Mouse (Mus musculus) liver, adult 2 months (tissue): ENCODE measurements around the gene Dgkd. TPM values are rescaled to one million over a fixed set of nuclear protein-coding genes. Genes with fewer than 3 reads are reported as not detected.

ENCODE experiments used
- DNase-seq: peaks from one replicate; pipeline ENCODE4 v3.0.0-alpha.2; 2011; ENCODE audit warnings: low read depth, low spot score; ENCODE audit errors: extremely low read depth
- H3K27ac ChIP-seq: fragments of 200-500 bp; replicated peaks from 2 replicates; pipeline ENCODE4 v1.5.1; 2012; ENCODE audit warnings: low read depth, mild to moderate bottlenecking, control low read depth, inconsistent platforms, low read length; ENCODE audit not compliant: insufficient read depth
- H3K27me3 ChIP-seq: fragments of 200-500 bp; 2 replicates; pipeline ENCODE4 v1.6.1; 2012; ENCODE audit warnings: mild to moderate bottlenecking, moderate library complexity, low read length, inconsistent platforms; ENCODE audit not compliant: control insufficient read depth, insufficient read depth
- H3K36me3 ChIP-seq: fragments of 200-500 bp; 2 replicates; pipeline ENCODE4 v1.6.1; 2012; ENCODE audit warnings: low read length, inconsistent platforms; ENCODE audit not compliant: control insufficient read depth, insufficient read depth
- H3K4me1 ChIP-seq: fragments of 200-500 bp; 2 replicates; pipeline ENCODE4 v1.6.1; 2011; ENCODE audit warnings: low read length; ENCODE audit not compliant: control insufficient read depth, insufficient read depth
- H3K4me3 ChIP-seq: fragments of 200-500 bp; 2 replicates; pipeline ENCODE4 v1.5.1; 2011; ENCODE audit warnings: low read depth, mild to moderate bottlenecking, control low read depth, low read length, moderate library complexity; ENCODE audit not compliant: insufficient read depth
- H3K79me2 ChIP-seq: fragments of 200-500 bp; 2 replicates; pipeline ENCODE4 v1.6.1; 2012; ENCODE audit warnings: inconsistent platforms, mild to moderate bottlenecking, low read length, moderate library complexity; ENCODE audit not compliant: control insufficient read depth, insufficient read depth
- H3K9ac ChIP-seq: fragments of 200-500 bp; 2 replicates; pipeline ENCODE4 v1.6.1; 2012; ENCODE audit warnings: low read depth, mild to moderate bottlenecking, control low read depth, inconsistent platforms, low read length
- CTCF ChIP-seq: fragments of 200-500 bp; IDR thresholded peaks from 2 replicates; pipeline ENCODE4 v1.5.1; 2011; ENCODE audit warnings: low read depth, low read length, control low read depth
- POLR2A ChIP-seq: fragments of 200-500 bp; IDR thresholded peaks from 2 replicates; pipeline ENCODE4 v1.6.1; 2011; ENCODE audit warnings: low read length, control low read depth; ENCODE audit not compliant: insufficient read depth; ENCODE audit errors: extremely low read depth
- whole genome bisulfite sequencing: fragments of 180-500 bp; shearing (Covaris S2); methylation state at CpG from one replicate; pipeline ENCODE4 v1.1.7; 2018; 5-methylcytosine and 5-hydroxymethylcytosine counted together
- polyA plus RNA-seq: library from polyadenylated mRNA; depleted of rRNA; stranded (reverse); fragments of >200 nt; gene quantifications from 2 replicates; pipeline ENCODE4 v1.2.3, GENCODE M21; 2012
- total RNA-seq: library from RNA; depleted of rRNA; stranded (reverse); fragments of >200 nt; gene quantifications from 2 replicates; pipeline ENCODE4 v1.2.3, GENCODE M21; 2014

Gene Dgkd
- total and polyA plus RNA-seq, 2 experiments: 9.6 to 12.4 TPM

GRCm38 (mm10) chr1:87941765-87942164 lies 88.7 kb downstream of the Dgkd start:
- Histone ChIP-seq H3K9ac (no peak overlapping the region), H3K27me3 (no peaks in the 10 kb centered on the region), H3K4me1 (no peaks in the 10 kb centered on the region), H3K27ac (no peak overlapping the region), H3K79me2 (no peaks in the 10 kb centered on the region), H3K36me3 (peaks cover 30% of the 10 kb centered on the region), H3K4me3 (no peak overlapping the region)
- DNase-seq: no peak
- 93% methylated on average over 1 of the region's 1 CpGs for WGBS
- no peak for TF ChIP-seq CTCF
- TF ChIP-seq POLR2A: no peak

GRCm38 (mm10) chr1:87947681-87948091 lies 94.6 kb downstream of the Dgkd start:
- H3K27me3 ChIP-seq: no peaks in the 10 kb centered on the region
- no peaks in the 10 kb centered on the region for H3K79me2 ChIP-seq
- WGBS: 71% methylated on average over 6 of the region's 6 CpGs
- H3K27ac ChIP-seq: no peak overlapping the region
- no peak for DNase-seq
- no peak overlapping the region for H3K9ac ChIP-seq
- TF ChIP-seq POLR2A (no peak), CTCF (no peak)
- peaks cover 66% of the 10 kb centered on the region for H3K36me3 ChIP-seq
- no peak overlapping the region for H3K4me3 ChIP-seq
- H3K4me1 ChIP-seq: no peaks in the 10 kb centered on the region

- Histone ChIP-seq H3K9ac (no peak overlapping the region), H3K27ac (no peak overlapping the region), H3K27me3 (no peaks in the 10 kb centered on the region), H3K4me3 (no peak overlapping the region), H3K4me1 (no peaks in the 10 kb centered on the region), H3K36me3 (peaks cover 79% of the 10 kb centered on the region), H3K79me2 (no peaks in the 10 kb centered on the region)
- DNase-seq: no peak
- TF ChIP-seq POLR2A: no peak
- no peak for TF ChIP-seq CTCF
- 92% methylated on average over 3 of the region's 3 CpGs for WGBS
Measured at GRCm38 (mm10) chr1:87951641-87952040, 98.6 kb downstream of the Dgkd start.

- peaks cover 87% of the 10 kb centered on the region for H3K36me3 ChIP-seq
- 73% methylated on average over 3 of the region's 3 CpGs for WGBS
- H3K27ac ChIP-seq: no peak overlapping the region
Measured at GRCm38 (mm10) chr1:87953073-87953472, 100.0 kb downstream of the Dgkd start.

GRCm38 (mm10) chr1:87958931-87959330 lies 105.8 kb downstream of the Dgkd start:
- no peak overlapping the region for H3K27ac ChIP-seq
- H3K79me2 ChIP-seq: no peaks in the 10 kb centered on the region; the same call in 1 of the 2 replicates
- H3K27me3 ChIP-seq: no peaks in the 10 kb centered on the region
- 100% methylated on average over 1 of the region's 1 CpGs for WGBS
- no peak overlapping the region for H3K4me3 ChIP-seq
- TF ChIP-seq CTCF (no peak), POLR2A (no peak)
- H3K4me1 ChIP-seq: no peaks in the 10 kb centered on the region
- H3K36me3 ChIP-seq: peaks cover 65% of the 10 kb centered on the region
- no peak overlapping the region for H3K9ac ChIP-seq
- no peak for DNase-seq

More at GRCm38 (mm10) chr1:87953073-87953472, 100.0 kb downstream of the Dgkd start:
- no peak for TF ChIP-seq CTCF
- no peak for TF ChIP-seq POLR2A
- no peaks in the 10 kb centered on the region for H3K79me2 ChIP-seq
- DNase-seq: peak; percentile 44
- H3K27me3 ChIP-seq: no peaks in the 10 kb centered on the region
- no peak overlapping the region for H3K4me3 ChIP-seq
- H3K4me1 ChIP-seq: no peaks in the 10 kb centered on the region
- H3K9ac ChIP-seq: no peak overlapping the region

GRCm38 (mm10) chr1:87959532-87959931 lies 106.4 kb downstream of the Dgkd start:
- Histone ChIP-seq H3K27me3 (no peaks in the 10 kb centered on the region), H3K4me1 (no peaks in the 10 kb centered on the region), H3K79me2 (no peaks in the 10 kb centered on the region; the same call in 1 of the 2 replicates), H3K9ac (no peak overlapping the region), H3K4me3 (no peak overlapping the region), H3K27ac (no peak overlapping the region), H3K36me3 (peaks cover 64% of the 10 kb centered on the region)
- 78% methylated on average over 4 of the region's 4 CpGs for WGBS
- no peak for DNase-seq
- TF ChIP-seq POLR2A (no peak), CTCF (no peak)
